Mouse (Mus musculus): Measurements from ENCODE around the gene Zfp451. TPM values are rescaled to one million over a fixed set of nuclear protein-coding genes. Genes with fewer than 3 reads are reported as not detected.

Zfp451 gene
- total and polyA plus RNA-seq, 2 experiments from 2014 or later: 29.1 to 67.2 TPM

- Histone ChIP-seq H3K36me3 (ENCODE audit: insufficient read depth) (peaks cover 54% of the 10 kb centered on the region), H3K9ac (no peak overlapping the region), H3K27ac (ENCODE audit: low read depth, low read length) (no peak overlapping the region), H3K9me3 (ENCODE audit: low read length) (no peaks in the 10 kb centered on the region), H3K27me3 (ENCODE audit: insufficient read depth, low read length) (no peaks in the 10 kb centered on the region), H3K4me2 (ENCODE audit: low read depth) (no peak overlapping the region), H3K4me1 (ENCODE audit: insufficient read depth) (no peaks in the 10 kb centered on the region), H3K4me3 (ENCODE audit: low read depth, low read length) (no peak overlapping the region)
- peak; percentile 92 for DNase-seq
- ATAC-seq: peak; percentile 96
- peak; percentile 97 for TF ChIP-seq CTCF (IDR thresholded peaks at IDR 0.05; ENCODE audit: low read depth)
- WGBS: 23% methylated on average over 12 of the region's 12 CpGs
Observed at GRCm38 (mm10) chr1:33739302-33739701, 75.1 kb downstream of the Zfp451 start.

GRCm38 (mm10) chr1:33738681-33739278, 75.6 kb downstream of the Zfp451 start:
- 90% methylated on average over 11 of the region's 11 CpGs for WGBS
- H3K9me3 ChIP-seq (ENCODE audit: low read length): no peaks in the 10 kb centered on the region
- H3K27ac ChIP-seq (ENCODE audit: low read depth, low read length): no peak overlapping the region
- no peaks in the 10 kb centered on the region for H3K4me1 ChIP-seq (ENCODE audit: insufficient read depth)
- no peak overlapping the region for H3K4me3 ChIP-seq (ENCODE audit: low read depth, low read length)
- H3K4me2 ChIP-seq (ENCODE audit: low read depth): no peak overlapping the region
- H3K27me3 ChIP-seq (ENCODE audit: insufficient read depth, low read length): no peaks in the 10 kb centered on the region
- no peak overlapping the region for H3K9ac ChIP-seq
- DNase-seq (no peak), ATAC-seq (peak; percentile 25)
- no peak for TF ChIP-seq CTCF (IDR thresholded peaks at IDR 0.05; ENCODE audit: low read depth)
- peaks cover 54% of the 10 kb centered on the region for H3K36me3 ChIP-seq (ENCODE audit: insufficient read depth)

- ATAC-seq: no peak
- WGBS: 94% methylated on average over 11 of the region's 11 CpGs
Observed at GRCm38 (mm10) chr1:33738281-33738680, 76.1 kb downstream of the Zfp451 start.

GRCm38 (mm10) chr1:33734001-33734685, 80.3 kb downstream of the Zfp451 start:
- 65% methylated on average over 5 of the region's 5 CpGs for WGBS

More at GRCm38 (mm10) chr1:33738281-33738680, 76.1 kb downstream of the Zfp451 start:
- Histone ChIP-seq H3K27ac (ENCODE audit: low read depth, low read length) (no peak overlapping the region), H3K4me1 (ENCODE audit: insufficient read depth) (no peaks in the 10 kb centered on the region), H3K27me3 (ENCODE audit: insufficient read depth, low read length) (no peaks in the 10 kb centered on the region), H3K4me2 (ENCODE audit: low read depth) (no peak overlapping the region), H3K9me3 (ENCODE audit: low read length) (no peaks in the 10 kb centered on the region), H3K9ac (no peak overlapping the region), H3K4me3 (ENCODE audit: low read depth, low read length) (no peak overlapping the region), H3K36me3 (ENCODE audit: insufficient read depth) (peaks cover 54% of the 10 kb centered on the region)
- no peak for TF ChIP-seq CTCF (IDR thresholded peaks at IDR 0.05; ENCODE audit: low read depth)
- DNase-seq: no peak

GRCm38 (mm10) chr1:33733044-33733443, 81.4 kb downstream of the Zfp451 start:
- no peak for TF ChIP-seq CTCF (IDR thresholded peaks at IDR 0.05; ENCODE audit: low read depth)
- DNase-seq (no peak), ATAC-seq (no peak)
- H3K4me1 ChIP-seq (ENCODE audit: insufficient read depth): no peaks in the 10 kb centered on the region
- H3K4me3 ChIP-seq (ENCODE audit: low read depth, low read length): no peak overlapping the region
- no peak overlapping the region for H3K4me2 ChIP-seq (ENCODE audit: low read depth)
- whole genome bisulfite sequencing: 92% methylated on average over 9 of the region's 9 CpGs
- H3K9ac ChIP-seq: no peak overlapping the region
- H3K27me3 ChIP-seq (ENCODE audit: insufficient read depth, low read length): no peaks in the 10 kb centered on the region
- H3K36me3 ChIP-seq (ENCODE audit: insufficient read depth): peaks cover 50% of the 10 kb centered on the region
- no peak overlapping the region for H3K27ac ChIP-seq (ENCODE audit: low read depth, low read length)
- H3K9me3 ChIP-seq (ENCODE audit: low read length): no peaks in the 10 kb centered on the region

More at GRCm38 (mm10) chr1:33734001-33734685, 80.3 kb downstream of the Zfp451 start:
- Histone ChIP-seq H3K36me3 (ENCODE audit: insufficient read depth) (peaks cover 54% of the 10 kb centered on the region), H3K4me1 (ENCODE audit: insufficient read depth) (no peaks in the 10 kb centered on the region), H3K27ac (ENCODE audit: low read depth, low read length) (no peak overlapping the region), H3K27me3 (ENCODE audit: insufficient read depth, low read length) (no peaks in the 10 kb centered on the region), H3K4me2 (ENCODE audit: low read depth) (no peak overlapping the region), H3K9me3 (ENCODE audit: low read length) (no peaks in the 10 kb centered on the region), H3K9ac (no peak overlapping the region), H3K4me3 (ENCODE audit: low read depth, low read length) (no peak overlapping the region)
- ATAC-seq: no peak
- TF ChIP-seq CTCF (IDR thresholded peaks at IDR 0.05; ENCODE audit: low read depth): no peak
- no peak for DNase-seq

GRCm38 (mm10) chr1:33725086-33725485, 89.3 kb downstream of the Zfp451 start:
- DNase-seq (no peak), ATAC-seq (no peak)
- peaks cover 52% of the 10 kb centered on the region for H3K36me3 ChIP-seq (ENCODE audit: insufficient read depth)
- H3K4me3 ChIP-seq (ENCODE audit: low read depth, low read length): no peak overlapping the region
- H3K27ac ChIP-seq (ENCODE audit: low read depth, low read length): no peak overlapping the region
- 97% methylated on average over 5 of the region's 5 CpGs for WGBS
- no peak overlapping the region for H3K4me2 ChIP-seq (ENCODE audit: low read depth)
- no peaks in the 10 kb centered on the region for H3K9me3 ChIP-seq (ENCODE audit: low read length)
- no peak for TF ChIP-seq CTCF (IDR thresholded peaks at IDR 0.05; ENCODE audit: low read depth)
- no peak overlapping the region for H3K9ac ChIP-seq
- peaks cover 9% of the 10 kb centered on the region; the same call in 1 of the 2 replicates for H3K4me1 ChIP-seq (ENCODE audit: insufficient read depth)
- no peaks in the 10 kb centered on the region for H3K27me3 ChIP-seq (ENCODE audit: insufficient read depth, low read length)

GRCm38 (mm10) chr1:33724516-33724915, 89.9 kb downstream of the Zfp451 start:
- Histone ChIP-seq H3K36me3 (ENCODE audit: insufficient read depth) (peaks cover 50% of the 10 kb centered on the region), H3K9me3 (ENCODE audit: low read length) (no peaks in the 10 kb centered on the region), H3K4me3 (ENCODE audit: low read depth, low read length) (no peak overlapping the region), H3K27me3 (ENCODE audit: insufficient read depth, low read length) (no peaks in the 10 kb centered on the region), H3K4me2 (ENCODE audit: low read depth) (no peak overlapping the region), H3K27ac (ENCODE audit: low read depth, low read length) (no peak overlapping the region), H3K4me1 (ENCODE audit: insufficient read depth) (peaks cover 9% of the 10 kb centered on the region; the same call in 1 of the 2 replicates), H3K9ac (no peak overlapping the region)
- WGBS: 88% methylated on average over 6 of the region's 6 CpGs
- no peak for ATAC-seq
- DNase-seq: no peak
- no peak for TF ChIP-seq CTCF (IDR thresholded peaks at IDR 0.05; ENCODE audit: low read depth)

All from forebrain, postnatal 0 days (tissue).